Mouse (Mus musculus): ENCODE measurements at regions not wholly inside any gene's neighbourhood (a gene's known extent, or its start where the extent isn't known, plus 50 kb on each side); places are given as distances from the start of the nearest gene placed in this dataset.

- no peaks in the 10 kb centered on the region for H3K36me3 ChIP-seq (ENCODE audit: control insufficient read depth, insufficient read depth)
- H3K27ac ChIP-seq (ENCODE audit: low read length), result peak overlapping the region; percentile 68
- H3K9me3 ChIP-seq (ENCODE audit: control insufficient read depth, low read length), result no peaks in the 10 kb centered on the region
- ATAC-seq, result peak; percentile 80
- H3K4me1 ChIP-seq (replicated peaks; ENCODE audit: control insufficient read depth, insufficient read depth, low read length), result peaks cover 19% of the 10 kb centered on the region
- H3K27me3 ChIP-seq (replicated peaks; ENCODE audit: control insufficient read depth, insufficient read depth, low read length), result no peaks in the 10 kb centered on the region
- 20% methylated on average over 11 of the region's 11 CpGs for WGBS
- H3K4me2 ChIP-seq (ENCODE audit: low read length), result peak overlapping the region; percentile 4
- H3K4me3 ChIP-seq (replicated peaks; ENCODE audit: low read length), result no peak overlapping the region
- H3K9ac ChIP-seq (replicated peaks; ENCODE audit: low read depth, low read length), result peak overlapping the region; percentile 2; the same call in 1 of the 2 replicates
Measured at GRCm38 (mm10) chr13:84565644-84566532, 343.8 kb downstream of the Tmem161b start.

- ATAC-seq, result no peak; the same call in 1 of the 2 replicates
- Histone ChIP-seq H3K9me3 (ENCODE audit: control insufficient read depth, low read length) (no peaks in the 10 kb centered on the region), H3K9ac (replicated peaks; ENCODE audit: low read depth, low read length) (no peak overlapping the region), H3K27me3 (replicated peaks; ENCODE audit: control insufficient read depth, insufficient read depth, low read length) (no peaks in the 10 kb centered on the region), H3K4me1 (replicated peaks; ENCODE audit: control insufficient read depth, insufficient read depth, low read length) (peaks cover 23% of the 10 kb centered on the region), H3K36me3 (ENCODE audit: control insufficient read depth, insufficient read depth) (no peaks in the 10 kb centered on the region), H3K4me3 (replicated peaks; ENCODE audit: low read length) (no peak overlapping the region), H3K4me2 (ENCODE audit: low read length) (peak overlapping the region; percentile 4), H3K27ac (ENCODE audit: low read length) (peak overlapping the region; percentile 68)
- 16% methylated on average over 6 of the region's 6 CpGs for WGBS
Measured at GRCm38 (mm10) chr13:84566533-84566832, 344.4 kb downstream of the Tmem161b start.

GRCm38 (mm10) chr13:84569371-84569770 lies 347.3 kb downstream of the Tmem161b start:
- Histone ChIP-seq H3K4me2 (ENCODE audit: low read length) (no peak overlapping the region), H3K4me1 (replicated peaks; ENCODE audit: control insufficient read depth, insufficient read depth, low read length) (peaks cover 27% of the 10 kb centered on the region)
- ATAC-seq, result peak; percentile 9

GRCm38 (mm10) chr13:84570206-84570605 lies 348.1 kb downstream of the Tmem161b start:
- Histone ChIP-seq H3K4me1 (replicated peaks; ENCODE audit: control insufficient read depth, insufficient read depth, low read length) (peaks cover 24% of the 10 kb centered on the region), H3K27ac (ENCODE audit: low read length) (peak overlapping the region; percentile 89)
- 12% methylated on average over 2 of the region's 2 CpGs for WGBS

More at GRCm38 (mm10) chr13:84569371-84569770, 347.3 kb downstream of the Tmem161b start:
- peak overlapping the region; percentile 84 for H3K27ac ChIP-seq (ENCODE audit: low read length)
- no peak overlapping the region for H3K4me3 ChIP-seq (replicated peaks; ENCODE audit: low read length)
- no peaks in the 10 kb centered on the region for H3K9me3 ChIP-seq (ENCODE audit: control insufficient read depth, low read length)
- no peak overlapping the region for H3K9ac ChIP-seq (replicated peaks; ENCODE audit: low read depth, low read length)
- no peaks in the 10 kb centered on the region for H3K36me3 ChIP-seq (ENCODE audit: control insufficient read depth, insufficient read depth)
- H3K27me3 ChIP-seq (replicated peaks; ENCODE audit: control insufficient read depth, insufficient read depth, low read length), result no peaks in the 10 kb centered on the region

GRCm38 (mm10) chr13:84570984-84571844 lies 349.1 kb downstream of the Tmem161b start:
- ATAC-seq, result peak; percentile 95
- peak overlapping the region; percentile 19 for H3K4me2 ChIP-seq (ENCODE audit: low read length)
- 1% methylated on average over 10 of the region's 10 CpGs for WGBS

More at GRCm38 (mm10) chr13:84570206-84570605, 348.1 kb downstream of the Tmem161b start:
- Histone ChIP-seq H3K4me2 (ENCODE audit: low read length) (no peak overlapping the region), H3K4me3 (replicated peaks; ENCODE audit: low read length) (no peak overlapping the region), H3K36me3 (ENCODE audit: control insufficient read depth, insufficient read depth) (no peaks in the 10 kb centered on the region), H3K9ac (replicated peaks; ENCODE audit: low read depth, low read length) (no peak overlapping the region), H3K27me3 (replicated peaks; ENCODE audit: control insufficient read depth, insufficient read depth, low read length) (no peaks in the 10 kb centered on the region), H3K9me3 (ENCODE audit: control insufficient read depth, low read length) (no peaks in the 10 kb centered on the region)
- no peak for ATAC-seq

GRCm38 (mm10) chr13:84571845-84572193 lies 349.7 kb downstream of the Tmem161b start:
- Histone ChIP-seq H3K9ac (replicated peaks; ENCODE audit: low read depth, low read length) (no peak overlapping the region), H3K4me3 (replicated peaks; ENCODE audit: low read length) (no peak overlapping the region), H3K9me3 (ENCODE audit: control insufficient read depth, low read length) (no peaks in the 10 kb centered on the region), H3K27ac (ENCODE audit: low read length) (peak overlapping the region; percentile 89), H3K27me3 (replicated peaks; ENCODE audit: control insufficient read depth, insufficient read depth, low read length) (no peaks in the 10 kb centered on the region), H3K36me3 (ENCODE audit: control insufficient read depth, insufficient read depth) (no peaks in the 10 kb centered on the region), H3K4me1 (replicated peaks; ENCODE audit: control insufficient read depth, insufficient read depth, low read length) (peaks cover 20% of the 10 kb centered on the region), H3K4me2 (ENCODE audit: low read length) (peak overlapping the region; percentile 20; the same call in 1 of the 2 replicates)
- peak; percentile 36 for ATAC-seq
- 8% methylated on average over 3 of the region's 3 CpGs for WGBS

More at GRCm38 (mm10) chr13:84570984-84571844, 349.1 kb downstream of the Tmem161b start:
- H3K4me1 ChIP-seq (replicated peaks; ENCODE audit: control insufficient read depth, insufficient read depth, low read length), result peaks cover 20% of the 10 kb centered on the region
- no peaks in the 10 kb centered on the region for H3K9me3 ChIP-seq (ENCODE audit: control insufficient read depth, low read length)
- H3K27ac ChIP-seq (ENCODE audit: low read length), result peak overlapping the region; percentile 89
- H3K36me3 ChIP-seq (ENCODE audit: control insufficient read depth, insufficient read depth), result no peaks in the 10 kb centered on the region
- no peak overlapping the region for H3K9ac ChIP-seq (replicated peaks; ENCODE audit: low read depth, low read length)
- H3K4me3 ChIP-seq (replicated peaks; ENCODE audit: low read length), result no peak overlapping the region
- H3K27me3 ChIP-seq (replicated peaks; ENCODE audit: control insufficient read depth, insufficient read depth, low read length), result no peaks in the 10 kb centered on the region

GRCm38 (mm10) chr13:84572231-84572630 lies 350.1 kb downstream of the Tmem161b start:
- H3K9ac ChIP-seq (replicated peaks; ENCODE audit: low read depth, low read length), result no peak overlapping the region
- ATAC-seq, result no peak
- 30% methylated on average over 2 of the region's 2 CpGs for WGBS
- H3K4me2 ChIP-seq (ENCODE audit: low read length), result peak overlapping the region; percentile 20; the same call in 1 of the 2 replicates
- H3K36me3 ChIP-seq (ENCODE audit: control insufficient read depth, insufficient read depth), result no peaks in the 10 kb centered on the region
- no peaks in the 10 kb centered on the region for H3K27me3 ChIP-seq (replicated peaks; ENCODE audit: control insufficient read depth, insufficient read depth, low read length)
- H3K4me1 ChIP-seq (replicated peaks; ENCODE audit: control insufficient read depth, insufficient read depth, low read length), result peaks cover 20% of the 10 kb centered on the region
- peak overlapping the region; percentile 89 for H3K27ac ChIP-seq (ENCODE audit: low read length)
- no peaks in the 10 kb centered on the region for H3K9me3 ChIP-seq (ENCODE audit: control insufficient read depth, low read length)
- no peak overlapping the region for H3K4me3 ChIP-seq (replicated peaks; ENCODE audit: low read length)

GRCm38 (mm10) chr13:84596585-84597142 lies 374.6 kb downstream of the Tmem161b start:
- Histone ChIP-seq H3K27ac (ENCODE audit: low read length) (no peak overlapping the region), H3K4me1 (replicated peaks; ENCODE audit: control insufficient read depth, insufficient read depth, low read length) (no peaks in the 10 kb centered on the region), H3K36me3 (ENCODE audit: control insufficient read depth, insufficient read depth) (no peaks in the 10 kb centered on the region), H3K9ac (replicated peaks; ENCODE audit: low read depth, low read length) (no peak overlapping the region), H3K27me3 (replicated peaks; ENCODE audit: control insufficient read depth, insufficient read depth, low read length) (no peaks in the 10 kb centered on the region), H3K4me3 (replicated peaks; ENCODE audit: low read length) (no peak overlapping the region), H3K9me3 (ENCODE audit: control insufficient read depth, low read length) (no peaks in the 10 kb centered on the region), H3K4me2 (ENCODE audit: low read length) (no peak overlapping the region)
- ATAC-seq, result peak; percentile 57; the same call in 1 of the 2 replicates

GRCm38 (mm10) chr13:84602612-84603011 lies 380.5 kb downstream of the Tmem161b start:
- H3K4me3 ChIP-seq (replicated peaks; ENCODE audit: low read length), result no peak overlapping the region
- no peak overlapping the region for H3K9ac ChIP-seq (replicated peaks; ENCODE audit: low read depth, low read length)
- H3K4me1 ChIP-seq (replicated peaks; ENCODE audit: control insufficient read depth, insufficient read depth, low read length), result no peaks in the 10 kb centered on the region
- WGBS, result 96% methylated on average over 1 of the region's 1 CpGs
- H3K27me3 ChIP-seq (replicated peaks; ENCODE audit: control insufficient read depth, insufficient read depth, low read length), result no peaks in the 10 kb centered on the region
- no peaks in the 10 kb centered on the region for H3K36me3 ChIP-seq (ENCODE audit: control insufficient read depth, insufficient read depth)
- H3K27ac ChIP-seq (ENCODE audit: low read length), result no peak overlapping the region
- ATAC-seq, result no peak
- no peaks in the 10 kb centered on the region for H3K9me3 ChIP-seq (ENCODE audit: control insufficient read depth, low read length)
- no peak overlapping the region for H3K4me2 ChIP-seq (ENCODE audit: low read length)
